9 mouse cellular contexts compared by ENCODE assay signal in genomic region chr7:142482256-142482609, GRCm38 (mm10). TPM values are rescaled to one million over a fixed set of nuclear protein-coding genes. Genes with fewer than 3 reads are reported as not detected.
DNase-seq lines count a peak whose midpoint lies in the region; ATAC-seq lines count a peak whose summit lies in the region.
"Had no signal": no experiment of that assay in that cellular context is flagged by ENCODE, and none has a peak within 500 bp of the region (broad histone marks: within the 10 kb centered on the region; RNA-seq: fewer than 3 reads in every experiment).

No protein-coding gene starts in this region.

- WGBS in heart, embryonic 13.5 days: 9% methylated on average over 6 of the region's 6 CpGs
- 45% methylated on average over 6 of the region's 6 CpGs for WGBS in liver, embryonic 13.5 days (ENCODE audit: insufficient replicate concordance)

- DNase-seq in NIH3T3 (ENCODE audit: low read depth): peak; percentile 78
- no peak for DNase-seq in liver, embryonic 13.5 days
- DNase-seq in urinary bladder, postnatal 4 days (ENCODE audit: low spot score in 2 of 2): no peak
- no peak for DNase-seq in right cerebral cortex, adult 2 months (ENCODE audit: low spot score in 2 of 2)

- peaks cover 17% of the 10 kb centered on the region for H3K36me3 ChIP-seq in heart, embryonic 13.5 days
- H3K36me3 ChIP-seq in liver, embryonic 13.5 days: no peaks in the 10 kb centered on the region

- no peaks in the 10 kb centered on the region for H3K9me3 ChIP-seq in heart, embryonic 13.5 days
- H3K9me3 ChIP-seq in liver, embryonic 13.5 days (replicated peaks): no peaks in the 10 kb centered on the region

- peak; percentile 11 for ATAC-seq in CD4-positive, CD25-positive, alpha-beta regulatory T cell, adult 4 months
- ATAC-seq in heart, embryonic 13.5 days (ENCODE audit: extremely low read depth, insufficient number of reproducible peaks, low FRiP score, low TSS enrichment): no peak
- 0 out of 2 replicates have a peak, but pooled peaks have one; percentile 14 for ATAC-seq in liver, embryonic 13.5 days (ENCODE audit: low read depth)
- ATAC-seq in megakaryocyte progenitor cell, adult 5-6 weeks (replicated peaks; ENCODE audit: poor library complexity): no peak
- ATAC-seq in monocyte, adult 5-6 weeks (replicated peaks; ENCODE audit: insufficient number of reproducible peaks, low FRiP score, low TSS enrichment, poor library complexity, severe bottlenecking): no peak

- peak overlapping the region; percentile 85 for H3K9ac ChIP-seq in heart, embryonic 13.5 days
- no peak overlapping the region for H3K9ac ChIP-seq in liver, embryonic 13.5 days

- peak overlapping the region; percentile 62 for H3K4me2 ChIP-seq in heart, embryonic 13.5 days
- H3K4me2 ChIP-seq in liver, embryonic 13.5 days: peak overlapping the region; percentile 41; the same call in 1 of the 2 replicates

- peaks cover 90% of the 10 kb centered on the region for H3K4me1 ChIP-seq in heart, embryonic 13.5 days
- H3K4me1 ChIP-seq in liver, embryonic 13.5 days (replicated peaks): peaks cover 16% of the 10 kb centered on the region

- H3K27me3 ChIP-seq in heart, embryonic 13.5 days (replicated peaks): no peaks in the 10 kb centered on the region
- peaks cover 8% of the 10 kb centered on the region; the same call in 1 of the 2 replicates for H3K27me3 ChIP-seq in liver, embryonic 13.5 days

- H3K27ac ChIP-seq in heart, embryonic 13.5 days (replicated peaks): peak overlapping the region; percentile 99
- H3K27ac ChIP-seq in liver, embryonic 13.5 days: peak overlapping the region; percentile 73

- H3K4me3 ChIP-seq in heart, embryonic 13.5 days: peak overlapping the region; percentile 24; the same call in 1 of the 2 replicates
- no peak overlapping the region for H3K4me3 ChIP-seq in liver, embryonic 13.5 days (replicated peaks)

RNA-seq across cellular contexts. Expression of gene Tnnt3, which starts 16.4 kb away (rescaled TPM):
- 1 to 10 TPM; 2.5 to 5.7 TPM for polyA plus RNA-seq in CD4-positive, CD25-positive, alpha-beta regulatory T cell, adult 4 months (2017; shearing (Covaris generic))
- 4.0 and 5.4 TPM in 2 replicates for polyA plus RNA-seq in heart, embryonic 13.5 days (2015; fragmentation: Nextera tagmentation; extraction: Ambion mirVana)
- 1.6 and 2.6 TPM in 2 replicates for polyA plus RNA-seq in liver, embryonic 13.5 days (2015; fragmentation: Nextera tagmentation; extraction: Ambion mirVana)
- total RNA-seq in megakaryocyte progenitor cell, adult 5-6 weeks (2015): 0.20 TPM in 1 of 2 replicates, not detected in the other
- total RNA-seq in megakaryocyte progenitor cell, adult 5-6 weeks (2017): not detected in 2 replicates
- 13.6 to 16.7 TPM (median 15.5 TPM) in 3 replicates for total RNA-seq in monocyte, adult 5-6 weeks (2017)
- total RNA-seq: adrenal gland, adult 2 months had no signal
- polyA plus RNA-seq: adrenal gland, adult 2 months had no signal

RNA-seq across cellular contexts. Expression of gene Lsp1, which starts 21.6 kb away (rescaled TPM):
- polyA plus RNA-seq in CD4-positive, CD25-positive, alpha-beta regulatory T cell, adult 4 months (2017; shearing (Covaris generic)): 1,000 to 10,000 TPM; 1,098 to 1,582 TPM
- polyA plus RNA-seq in heart, embryonic 13.5 days (2015; fragmentation: Nextera tagmentation; extraction: Ambion mirVana): 51.0 and 54.6 TPM in 2 replicates
- 14.2 and 15.5 TPM in 2 replicates for polyA plus RNA-seq in liver, embryonic 13.5 days (2015; fragmentation: Nextera tagmentation; extraction: Ambion mirVana)
- total RNA-seq in megakaryocyte progenitor cell, adult 5-6 weeks (2015): 45.9 and 75.5 TPM in 2 replicates
- 65.5 and 67.5 TPM in 2 replicates for total RNA-seq in megakaryocyte progenitor cell, adult 5-6 weeks (2017)
- 1,011 to 1,374 TPM (median 1,247 TPM) in 3 replicates for total RNA-seq in monocyte, adult 5-6 weeks (2017)

RNA-seq across cellular contexts. Expression of gene Tnni2, which starts 40.6 kb away (rescaled TPM):
- polyA plus RNA-seq in CD4-positive, CD25-positive, alpha-beta regulatory T cell, adult 4 months (2017; shearing (Covaris generic)): not detected
- polyA plus RNA-seq in heart, embryonic 13.5 days (2015; fragmentation: Nextera tagmentation; extraction: Ambion mirVana): 34.8 and 41.9 TPM in 2 replicates
- 3.4 and 4.3 TPM in 2 replicates for polyA plus RNA-seq in liver, embryonic 13.5 days (2015; fragmentation: Nextera tagmentation; extraction: Ambion mirVana)
- total RNA-seq in megakaryocyte progenitor cell, adult 5-6 weeks (2015): 6.0 and 8.0 TPM in 2 replicates
- 2.4 and 7.7 TPM in 2 replicates for total RNA-seq in megakaryocyte progenitor cell, adult 5-6 weeks (2017)
- 7.5 to 20.6 TPM (median 11.3 TPM) in 3 replicates for total RNA-seq in monocyte, adult 5-6 weeks (2017)
- polyA plus RNA-seq: adrenal gland, adult 2 months had no signal

RNA-seq across cellular contexts. Expression of gene Syt8, which starts 47.6 kb away (rescaled TPM):
- polyA plus RNA-seq in CD4-positive, CD25-positive, alpha-beta regulatory T cell, adult 4 months (2017; shearing (Covaris generic)): not detected
- 0.19 and 0.41 TPM in 2 replicates for polyA plus RNA-seq in heart, embryonic 13.5 days (2015; fragmentation: Nextera tagmentation; extraction: Ambion mirVana)
- polyA plus RNA-seq in liver, embryonic 13.5 days (2015; fragmentation: Nextera tagmentation; extraction: Ambion mirVana): not detected in 2 replicates
- not detected in 2 replicates for total RNA-seq in megakaryocyte progenitor cell, adult 5-6 weeks (2015)
- total RNA-seq in megakaryocyte progenitor cell, adult 5-6 weeks (2017): not detected in 2 replicates
- not detected in 3 replicates for total RNA-seq in monocyte, adult 5-6 weeks (2017)
- total RNA-seq: adrenal gland, adult 2 months had no signal

RNA-seq across cellular contexts. Expression of gene Mrpl23, which starts 50.3 kb away (rescaled TPM):
- 1 to 10 TPM; 2.6 to 3.0 TPM for polyA plus RNA-seq in CD4-positive, CD25-positive, alpha-beta regulatory T cell, adult 4 months (2017; shearing (Covaris generic))
- polyA plus RNA-seq in heart, embryonic 13.5 days (2015; fragmentation: Nextera tagmentation; extraction: Ambion mirVana): 15.6 and 17.7 TPM in 2 replicates
- 11.3 and 12.2 TPM in 2 replicates for polyA plus RNA-seq in liver, embryonic 13.5 days (2015; fragmentation: Nextera tagmentation; extraction: Ambion mirVana)
- 10.4 and 11.8 TPM in 2 replicates for total RNA-seq in megakaryocyte progenitor cell, adult 5-6 weeks (2015)
- total RNA-seq in megakaryocyte progenitor cell, adult 5-6 weeks (2017): 45.9 and 63.4 TPM in 2 replicates
- total RNA-seq in monocyte, adult 5-6 weeks (2017): 9.7 to 34.1 TPM (median 22.6 TPM) in 3 replicates

Comparison
In these comparisons a context has a peak if more than half of its experiments do, and no peak if none do; other contexts are left out.
1. ATAC-seq: peak in CD4-positive, CD25-positive, alpha-beta regulatory T cell, adult 4 months (single experiment) and liver, embryonic 13.5 days (single experiment); none in heart, embryonic 13.5 days (single experiment), megakaryocyte progenitor cell, adult 5-6 weeks (single experiment) and monocyte, adult 5-6 weeks (single experiment).
2. RNA of gene Lsp1, which starts 21.6 kb away (polyA plus RNA-seq): 1,098 to 1,582 TPM in CD4-positive, CD25-positive, alpha-beta regulatory T cell, adult 4 months; 51.0 to 54.6 TPM in heart, embryonic 13.5 days and 14.2 to 15.5 TPM in liver, embryonic 13.5 days; every median in the first group is over 10 times any median in the second.